Mouse (Mus musculus): Measurements from ENCODE around the gene Prrg2. TPM values are rescaled to one million over a fixed set of nuclear protein-coding genes. Genes with fewer than 3 reads are reported as not detected.

The Prrg2 gene
- total and polyA plus RNA-seq, 2 experiments from 2014 or later, result 7.7 to 13.7 TPM

- ATAC-seq (ENCODE audit: low FRiP score) (no peak; the same call in 1 of the 2 replicates), DNase-seq (ENCODE audit: low spot score) (no peak)
- 87% methylated on average over 6 of the region's 6 CpGs for WGBS
- TF ChIP-seq CTCF (IDR thresholded peaks at IDR 0.05), result no peak
- Histone ChIP-seq H3K27ac (ENCODE audit: low read depth, low read length) (no peak overlapping the region), H3K9ac (replicated peaks; ENCODE audit: low read length, poor library complexity, severe bottlenecking) (no peak overlapping the region), H3K4me1 (ENCODE audit: insufficient read depth, low read length) (no peaks in the 10 kb centered on the region), H3K36me3 (ENCODE audit: insufficient read depth, low read length) (peaks cover 88% of the 10 kb centered on the region), H3K4me3 (ENCODE audit: low read depth, low read length) (no peak overlapping the region), H3K4me2 (ENCODE audit: low read depth, low read length, poor library complexity, severe bottlenecking) (no peak overlapping the region), H3K9me3 (ENCODE audit: low read length) (no peaks in the 10 kb centered on the region), H3K27me3 (ENCODE audit: insufficient read depth, low read length) (no peaks in the 10 kb centered on the region)
Measured at GRCm38 (mm10) chr7:45005321-45005992, 57.0 kb downstream of the Prrg2 start.

- Histone ChIP-seq H3K36me3 (ENCODE audit: insufficient read depth, low read length) (peaks cover 91% of the 10 kb centered on the region), H3K9ac (replicated peaks; ENCODE audit: low read length, poor library complexity, severe bottlenecking) (no peak overlapping the region), H3K9me3 (ENCODE audit: low read length) (no peaks in the 10 kb centered on the region), H3K27ac (ENCODE audit: low read depth, low read length) (no peak overlapping the region), H3K4me3 (ENCODE audit: low read depth, low read length) (no peak overlapping the region), H3K4me2 (ENCODE audit: low read depth, low read length, poor library complexity, severe bottlenecking) (no peak overlapping the region), H3K4me1 (ENCODE audit: insufficient read depth, low read length) (no peaks in the 10 kb centered on the region), H3K27me3 (ENCODE audit: insufficient read depth, low read length) (no peaks in the 10 kb centered on the region)
- DNase-seq (ENCODE audit: low spot score) (no peak), ATAC-seq (ENCODE audit: low FRiP score) (no peak)
- WGBS, result 86% methylated on average over 3 of the region's 3 CpGs
- TF ChIP-seq CTCF (IDR thresholded peaks at IDR 0.05), result no peak
Measured at GRCm38 (mm10) chr7:45004546-45004945, 57.9 kb downstream of the Prrg2 start.

Small RNAs within 50 kb of the gene (microRNA-seq; reads per million reads assigned to microRNA genes)
- not detected for gene Mir7054 (ENCODE audit: borderline number of aligned reads)

Other genes with a start within 250 kb of the Prrg2 start
Only the 30 nearest of the 36 such genes appear.
- 29.5 and 32.4 TPM in 2 replicates for gene Pnkp, start 205.5 kb downstream of the Prrg2 start, total RNA-seq (2014; rRNA removed)
- gene Pnkp, start 205.5 kb downstream of the Prrg2 start, polyA plus RNA-seq (2015; fragmentation: Nextera tagmentation; extraction: Ambion mirVana), result 31.2 and 31.5 TPM in 2 replicates
- gene Ptov1, start 192.9 kb downstream of the Prrg2 start, total RNA-seq (2014; rRNA removed), result 484 and 500 TPM in 2 replicates
- gene Ptov1, start 192.9 kb downstream of the Prrg2 start, polyA plus RNA-seq (2015; fragmentation: Nextera tagmentation; extraction: Ambion mirVana), result 430 and 439 TPM in 2 replicates
- gene Med25, start 170.0 kb downstream of the Prrg2 start, total RNA-seq (2014; rRNA removed), result 153 and 182 TPM in 2 replicates
- gene Med25, start 170.0 kb downstream of the Prrg2 start, polyA plus RNA-seq (2015; fragmentation: Nextera tagmentation; extraction: Ambion mirVana), result 150 and 154 TPM in 2 replicates
- 18.5 and 22.4 TPM in 2 replicates for gene Fuz, start 166.6 kb downstream of the Prrg2 start, total RNA-seq (2014; rRNA removed)
- gene Fuz, start 166.6 kb downstream of the Prrg2 start, polyA plus RNA-seq (2015; fragmentation: Nextera tagmentation; extraction: Ambion mirVana), result 14.8 and 15.4 TPM in 2 replicates
- gene Ap2a1, start 133.2 kb downstream of the Prrg2 start, total RNA-seq (2014; rRNA removed), result 208 and 238 TPM in 2 replicates
- gene Ap2a1, start 133.2 kb downstream of the Prrg2 start, polyA plus RNA-seq (2015; fragmentation: Nextera tagmentation; extraction: Ambion mirVana), result 128 and 129 TPM in 2 replicates
- not detected in 2 replicates for gene Tsks, start 119.5 kb downstream of the Prrg2 start, total RNA-seq (2014; rRNA removed)
- gene Tsks, start 119.5 kb downstream of the Prrg2 start, polyA plus RNA-seq (2015; fragmentation: Nextera tagmentation; extraction: Ambion mirVana), result 0.12 and 0.17 TPM in 2 replicates
- gene Cpt1c, start 87.8 kb downstream of the Prrg2 start, total RNA-seq (2014; rRNA removed), result 88.1 and 90.1 TPM in 2 replicates
- 54.0 and 56.9 TPM in 2 replicates for gene Cpt1c, start 87.8 kb downstream of the Prrg2 start, polyA plus RNA-seq (2015; fragmentation: Nextera tagmentation; extraction: Ambion mirVana)
- 218 and 285 TPM in 2 replicates for gene Prmt1, start 76.1 kb downstream of the Prrg2 start, total RNA-seq (2014; rRNA removed)
- 580 and 583 TPM in 2 replicates for gene Prmt1, start 76.1 kb downstream of the Prrg2 start, polyA plus RNA-seq (2015; fragmentation: Nextera tagmentation; extraction: Ambion mirVana)
- 37.2 and 40.6 TPM in 2 replicates for gene Irf3, start 65.0 kb downstream of the Prrg2 start, total RNA-seq (2014; rRNA removed)
- 25.6 and 25.9 TPM in 2 replicates for gene Irf3, start 65.0 kb downstream of the Prrg2 start, polyA plus RNA-seq (2015; fragmentation: Nextera tagmentation; extraction: Ambion mirVana)
- 7.8 and 11.4 TPM in 2 replicates for gene Bcl2l12, start 64.0 kb downstream of the Prrg2 start, total RNA-seq (2014; rRNA removed)
- gene Bcl2l12, start 64.0 kb downstream of the Prrg2 start, polyA plus RNA-seq (2015; fragmentation: Nextera tagmentation; extraction: Ambion mirVana), result 5.9 and 8.4 TPM in 2 replicates
- 86.5 and 90.9 TPM in 2 replicates for gene Scaf1, start 46.3 kb downstream of the Prrg2 start, total RNA-seq (2014; rRNA removed)
- gene Scaf1, start 46.3 kb downstream of the Prrg2 start, polyA plus RNA-seq (2015; fragmentation: Nextera tagmentation; extraction: Ambion mirVana), result 49.0 and 53.3 TPM in 2 replicates
- 7.3 and 7.9 TPM in 2 replicates for gene Rras, start 44.7 kb downstream of the Prrg2 start, total RNA-seq (2014; rRNA removed)
- 11.9 and 14.0 TPM in 2 replicates for gene Rras, start 44.7 kb downstream of the Prrg2 start, polyA plus RNA-seq (2015; fragmentation: Nextera tagmentation; extraction: Ambion mirVana)
- gene Prr12, start 9.8 kb downstream of the Prrg2 start, total RNA-seq (2014; rRNA removed), result 17.4 and 17.9 TPM in 2 replicates
- 8.8 and 9.2 TPM in 2 replicates for gene Prr12, start 9.8 kb downstream of the Prrg2 start, polyA plus RNA-seq (2015; fragmentation: Nextera tagmentation; extraction: Ambion mirVana)
- gene Nosip, start 248 bp downstream of the Prrg2 start, total RNA-seq (2014; rRNA removed), result 68.3 and 79.4 TPM in 2 replicates
- gene Nosip, start 248 bp downstream of the Prrg2 start, polyA plus RNA-seq (2015; fragmentation: Nextera tagmentation; extraction: Ambion mirVana), result 70.0 and 72.3 TPM in 2 replicates
- 24.2 and 29.5 TPM in 2 replicates for gene Rcn3, start 29.5 kb upstream of the Prrg2 start, total RNA-seq (2014; rRNA removed)
- 31.9 and 33.6 TPM in 2 replicates for gene Rcn3, start 29.5 kb upstream of the Prrg2 start, polyA plus RNA-seq (2015; fragmentation: Nextera tagmentation; extraction: Ambion mirVana)
- 27.2 and 30.5 TPM in 2 replicates for gene Fcgrt, start 41.2 kb upstream of the Prrg2 start, total RNA-seq (2014; rRNA removed)
- gene Fcgrt, start 41.2 kb upstream of the Prrg2 start, polyA plus RNA-seq (2015; fragmentation: Nextera tagmentation; extraction: Ambion mirVana), result 36.4 and 44.5 TPM in 2 replicates
- 1,069 and 1,136 TPM in 2 replicates for gene Rps11, start 61.8 kb upstream of the Prrg2 start, total RNA-seq (2014; rRNA removed)
- gene Rps11, start 61.8 kb upstream of the Prrg2 start, polyA plus RNA-seq (2015; fragmentation: Nextera tagmentation; extraction: Ambion mirVana), result 671 and 697 TPM in 2 replicates
- gene Rpl13a, start 66.1 kb upstream of the Prrg2 start, total RNA-seq (2014; rRNA removed), result 1,048 and 1,621 TPM in 2 replicates
- gene Rpl13a, start 66.1 kb upstream of the Prrg2 start, polyA plus RNA-seq (2015; fragmentation: Nextera tagmentation; extraction: Ambion mirVana), result 667 and 701 TPM in 2 replicates
- 2.0 TPM in 1 of 2 replicates, not detected in the other for gene Gm45713, start 73.6 kb upstream of the Prrg2 start, total RNA-seq (2014; rRNA removed)
- gene Gm45713, start 73.6 kb upstream of the Prrg2 start, polyA plus RNA-seq (2015; fragmentation: Nextera tagmentation; extraction: Ambion mirVana), result 0.39 TPM in 1 of 2 replicates, not detected in the other
- gene Flt3l, start 73.8 kb upstream of the Prrg2 start, total RNA-seq (2014; rRNA removed), result 3.4 and 7.8 TPM in 2 replicates
- 1.3 and 1.7 TPM in 2 replicates for gene Flt3l, start 73.8 kb upstream of the Prrg2 start, polyA plus RNA-seq (2015; fragmentation: Nextera tagmentation; extraction: Ambion mirVana)
- 104 and 124 TPM in 2 replicates for gene Pih1d1, start 91.6 kb upstream of the Prrg2 start, total RNA-seq (2014; rRNA removed)
- gene Pih1d1, start 91.6 kb upstream of the Prrg2 start, polyA plus RNA-seq (2015; fragmentation: Nextera tagmentation; extraction: Ambion mirVana), result 77.1 and 81.6 TPM in 2 replicates
- 18.9 and 22.0 TPM in 2 replicates for gene Aldh16a1, start 91.9 kb upstream of the Prrg2 start, total RNA-seq (2014; rRNA removed)
- 12.9 and 15.2 TPM in 2 replicates for gene Aldh16a1, start 91.9 kb upstream of the Prrg2 start, polyA plus RNA-seq (2015; fragmentation: Nextera tagmentation; extraction: Ambion mirVana)
- gene Slc17a7, start 101.3 kb upstream of the Prrg2 start, total RNA-seq (2014; rRNA removed), result 1.9 and 2.5 TPM in 2 replicates
- 0.95 and 0.96 TPM in 2 replicates for gene Slc17a7, start 101.3 kb upstream of the Prrg2 start, polyA plus RNA-seq (2015; fragmentation: Nextera tagmentation; extraction: Ambion mirVana)
- not detected in 2 replicates for gene Gfy, start 116.9 kb upstream of the Prrg2 start, total RNA-seq (2014; rRNA removed)
- gene Gfy, start 116.9 kb upstream of the Prrg2 start, polyA plus RNA-seq (2015; fragmentation: Nextera tagmentation; extraction: Ambion mirVana), result 0.11 and 0.51 TPM in 2 replicates
- gene Pth2, start 118.3 kb upstream of the Prrg2 start, total RNA-seq (2014; rRNA removed), result not detected in 2 replicates
- 0.93 and 1.3 TPM in 2 replicates for gene Pth2, start 118.3 kb upstream of the Prrg2 start, polyA plus RNA-seq (2015; fragmentation: Nextera tagmentation; extraction: Ambion mirVana)
- 0.24 and 0.38 TPM in 2 replicates for gene Ccdc155, start 142.2 kb upstream of the Prrg2 start, total RNA-seq (2014; rRNA removed)
- gene Ccdc155, start 142.2 kb upstream of the Prrg2 start, polyA plus RNA-seq (2015; fragmentation: Nextera tagmentation; extraction: Ambion mirVana), result 0.32 and 0.50 TPM in 2 replicates
- 9.0 and 14.4 TPM in 2 replicates for gene Dkkl1, start 149.5 kb upstream of the Prrg2 start, total RNA-seq (2014; rRNA removed)
- 23.8 and 23.9 TPM in 2 replicates for gene Dkkl1, start 149.5 kb upstream of the Prrg2 start, polyA plus RNA-seq (2015; fragmentation: Nextera tagmentation; extraction: Ambion mirVana)
- gene Tead2, start 153.1 kb upstream of the Prrg2 start, total RNA-seq (2014; rRNA removed), result 31.2 and 54.8 TPM in 2 replicates
- 16.8 and 17.0 TPM in 2 replicates for gene Tead2, start 153.1 kb upstream of the Prrg2 start, polyA plus RNA-seq (2015; fragmentation: Nextera tagmentation; extraction: Ambion mirVana)
- 1.2 and 1.7 TPM in 2 replicates for gene Cd37, start 176.4 kb upstream of the Prrg2 start, total RNA-seq (2014; rRNA removed)
- 1.5 and 2.4 TPM in 2 replicates for gene Cd37, start 176.4 kb upstream of the Prrg2 start, polyA plus RNA-seq (2015; fragmentation: Nextera tagmentation; extraction: Ambion mirVana)
- gene Slc6a16, start 178.4 kb upstream of the Prrg2 start, total RNA-seq (2014; rRNA removed), result 0.16 and 1.3 TPM in 2 replicates
- 2.3 and 3.1 TPM in 2 replicates for gene Slc6a16, start 178.4 kb upstream of the Prrg2 start, polyA plus RNA-seq (2015; fragmentation: Nextera tagmentation; extraction: Ambion mirVana)

All from midbrain, postnatal 0 days (tissue).